Mouse (Mus musculus) ovary, postnatal 14 days (tissue): Measurements from ENCODE around the gene Osbpl3.
A peak's percentile ranks its signal among the peaks of the same experiment; 100 is the strongest.

Experiments used
- DNase-seq: peaks from one replicate; pipeline ENCODE4 v3.0.0; 2022; ENCODE audit warnings: low spot score

The Osbpl3 gene

GRCm38 (mm10) chr6:50455829-50456469 is at the start of gene Osbpl3:
TSS of gene Osbpl3 (minus strand) at chr6:50456201.
- DNase-seq, result peak; percentile 75

GRCm38 (mm10) chr6:50505531-50505930 is 49.5 kb upstream of the Osbpl3 start:
- DNase-seq, result no peak

- DNase-seq, result no peak
These were observed 48.7 kb upstream of the Osbpl3 start for GRCm38 (mm10) chr6:50504711-50505110.

GRCm38 (mm10) chr6:50503779-50504178 is 47.8 kb upstream of the Osbpl3 start:
- no peak for DNase-seq

GRCm38 (mm10) chr6:50503031-50503430 is 47.0 kb upstream of the Osbpl3 start:
- no peak for DNase-seq

GRCm38 (mm10) chr6:50498346-50498745 is 42.3 kb upstream of the Osbpl3 start:
- DNase-seq, result no peak

- no peak for DNase-seq
These were observed 34.5 kb upstream of the Osbpl3 start for GRCm38 (mm10) chr6:50490519-50490918.

- DNase-seq, result no peak
These were observed 33.4 kb upstream of the Osbpl3 start for GRCm38 (mm10) chr6:50489380-50489779.

- DNase-seq, result no peak
These were observed 30.3 kb upstream of the Osbpl3 start for GRCm38 (mm10) chr6:50486035-50486902.

GRCm38 (mm10) chr6:50483426-50483825 is 27.4 kb upstream of the Osbpl3 start:
- DNase-seq, result no peak

GRCm38 (mm10) chr6:50481460-50481859 is 25.5 kb upstream of the Osbpl3 start:
- no peak for DNase-seq

- no peak for DNase-seq
These were observed 10.4 kb upstream of the Osbpl3 start for GRCm38 (mm10) chr6:50466451-50466850.

- no peak for DNase-seq
These were observed 8.9 kb upstream of the Osbpl3 start for GRCm38 (mm10) chr6:50464690-50465485.

- DNase-seq, result no peak
These were observed 6.0 kb upstream of the Osbpl3 start for GRCm38 (mm10) chr6:50462026-50462425.

- no peak for DNase-seq
These were observed 5.6 kb upstream of the Osbpl3 start for GRCm38 (mm10) chr6:50461585-50461984.

- no peak for DNase-seq
These were observed 4.6 kb upstream of the Osbpl3 start for GRCm38 (mm10) chr6:50460646-50461045.

GRCm38 (mm10) chr6:50460246-50460645 is 4.2 kb upstream of the Osbpl3 start:
- no peak for DNase-seq

- DNase-seq, result no peak
These were observed 3.3 kb upstream of the Osbpl3 start for GRCm38 (mm10) chr6:50459271-50459670.

- no peak for DNase-seq
These were observed 1.7 kb upstream of the Osbpl3 start for GRCm38 (mm10) chr6:50457551-50458348.

GRCm38 (mm10) chr6:50456706-50457105 is 705 bp upstream of the Osbpl3 start:
- no peak for DNase-seq

- peak; percentile 9 for DNase-seq
These were observed 736 bp downstream of the Osbpl3 start for GRCm38 (mm10) chr6:50455102-50455828.
